In genomic region chr10:30796469-30797261, GRCm38 (mm10) we compare ENCODE assay signal across 24 mouse cellular contexts. TPM values are rescaled to one million over a fixed set of nuclear protein-coding genes. Genes with fewer than 3 reads are reported as not detected.
DNase-seq lines count a peak whose midpoint lies in the region; ATAC-seq lines count a peak whose summit lies in the region.
"Had no signal": no experiment of that assay in that cellular context is flagged by ENCODE, and none has a peak within 500 bp of the region (broad histone marks: within the 10 kb centered on the region; RNA-seq: fewer than 3 reads in every experiment).

No protein-coding gene starts in this region.

- peak; percentile 52 for DNase-seq in kidney, adult 9 months
- no peak for DNase-seq in forebrain, embryonic 11.5 days (ENCODE audit: low spot score)
- no peak for DNase-seq in embryo, embryonic 10 days (ENCODE audit: low spot score)
- DNase-seq: adrenal gland, adult 2 months; adrenal gland, postnatal 14 days; cerebellum, adult 11-12 months; cerebellum, adult 8-10 months; cerebellum, postnatal 10 days; cerebellum, postnatal 36 days; gastrocnemius, postnatal 25 days; heart, adult 2 months had no signal

- H3K4me1 ChIP-seq in kidney, embryonic 16.5 days (ENCODE audit: insufficient read depth, low read length): peaks cover 4% of the 10 kb centered on the region; the same call in 1 of the 2 replicates
- no peaks in the 10 kb centered on the region for H3K4me1 ChIP-seq in forebrain, embryonic 11.5 days (replicated peaks; ENCODE audit: control insufficient read depth, insufficient read depth, low read length)
- H3K4me1 ChIP-seq: embryonic facial prominence, embryonic 12.5 days; embryonic facial prominence, embryonic 15.5 days; forebrain, embryonic 12.5 days; forebrain, embryonic 15.5 days; heart, embryonic 10.5 days had no signal

- H3K4me3 ChIP-seq in kidney, embryonic 16.5 days (ENCODE audit: low read length): no peak overlapping the region
- H3K4me3 ChIP-seq in forebrain, embryonic 11.5 days (ENCODE audit: low read depth, low read length): no peak overlapping the region
- H3K4me3 ChIP-seq: embryonic facial prominence, embryonic 12.5 days; embryonic facial prominence, embryonic 15.5 days; forebrain, embryonic 12.5 days; forebrain, embryonic 15.5 days; heart, adult 2 months; heart, embryonic 10.5 days had no signal

- ATAC-seq in kidney, embryonic 16.5 days (ENCODE audit: low FRiP score, low TSS enrichment): no peak
- peak; percentile 98 for ATAC-seq in granulocyte monocyte progenitor cell, adult 5-6 weeks (replicated peaks; ENCODE audit: poor library complexity, severe bottlenecking)
- ATAC-seq in megakaryocyte progenitor cell, adult 5-6 weeks (replicated peaks; ENCODE audit: poor library complexity): peak; percentile 87
- ATAC-seq in forebrain, embryonic 11.5 days (replicated peaks; ENCODE audit: low FRiP score): no peak
- ATAC-seq: CD4-positive, CD25-positive, alpha-beta regulatory T cell, adult 4 months; forebrain, embryonic 15.5 days; hindbrain, postnatal 0 days; inflammation-experienced regulatory T-cells, adult 6 months; intestine, embryonic 16.5 days had no signal

- H3K27ac ChIP-seq in kidney, embryonic 16.5 days (ENCODE audit: low read length): no peak overlapping the region
- no peak overlapping the region for H3K27ac ChIP-seq in forebrain, embryonic 11.5 days (ENCODE audit: low read depth, low read length)
- H3K27ac ChIP-seq: embryonic facial prominence, embryonic 12.5 days; embryonic facial prominence, embryonic 15.5 days; forebrain, embryonic 12.5 days; forebrain, embryonic 15.5 days; heart, adult 2 months; heart, embryonic 10.5 days; hindbrain, embryonic 14.5 days; hindbrain, postnatal 0 days had no signal

- H3K4me2 ChIP-seq in kidney, embryonic 16.5 days (replicated peaks; ENCODE audit: low read depth, low read length): no peak overlapping the region
- H3K4me2 ChIP-seq in forebrain, embryonic 11.5 days (ENCODE audit: low read depth, low read length, severe bottlenecking): no peak overlapping the region
- H3K4me2 ChIP-seq: embryonic facial prominence, embryonic 12.5 days; embryonic facial prominence, embryonic 15.5 days; forebrain, embryonic 12.5 days; forebrain, embryonic 15.5 days; hindbrain, embryonic 14.5 days had no signal

- H3K27me3 ChIP-seq in kidney, embryonic 16.5 days (ENCODE audit: insufficient read depth, low read length): no peaks in the 10 kb centered on the region
- no peaks in the 10 kb centered on the region for H3K27me3 ChIP-seq in forebrain, embryonic 11.5 days (ENCODE audit: control insufficient read depth, insufficient read depth, low read length)
- H3K27me3 ChIP-seq: embryonic facial prominence, embryonic 12.5 days; embryonic facial prominence, embryonic 15.5 days; forebrain, embryonic 12.5 days; forebrain, embryonic 15.5 days had no signal

- WGBS in kidney, embryonic 16.5 days: 80% methylated on average over 5 of the region's 5 CpGs
- WGBS in forebrain, embryonic 11.5 days: 81% methylated on average over 5 of the region's 5 CpGs

- peaks cover 14% of the 10 kb centered on the region for H3K9me3 ChIP-seq in kidney, embryonic 16.5 days (ENCODE audit: low read length)
- H3K9me3 ChIP-seq in forebrain, embryonic 11.5 days (ENCODE audit: control insufficient read depth, low read length): no peaks in the 10 kb centered on the region; the same call in 1 of the 2 replicates

- peaks cover 12% of the 10 kb centered on the region for H3K36me3 ChIP-seq in kidney, embryonic 16.5 days (ENCODE audit: insufficient read depth, low read length)
- H3K36me3 ChIP-seq in forebrain, embryonic 11.5 days (ENCODE audit: control insufficient read depth, insufficient read depth, low read length): no peaks in the 10 kb centered on the region

- no peak overlapping the region for H3K9ac ChIP-seq in kidney, embryonic 16.5 days (replicated peaks; ENCODE audit: low read length)
- no peak overlapping the region for H3K9ac ChIP-seq in forebrain, embryonic 11.5 days (ENCODE audit: low read length)
- H3K9ac ChIP-seq: embryonic facial prominence, embryonic 12.5 days; embryonic facial prominence, embryonic 15.5 days; forebrain, embryonic 12.5 days; forebrain, embryonic 15.5 days; hindbrain, embryonic 14.5 days had no signal

RNA-seq across cellular contexts. Expression of gene Ncoa7, which starts 6.5 kb away (rescaled TPM):
- 16.9 and 17.5 TPM in 2 replicates for polyA plus RNA-seq in kidney, embryonic 16.5 days (2015; fragmentation: Nextera tagmentation; extraction: Ambion mirVana)
- 13.6 and 20.2 TPM in 2 replicates for total RNA-seq in granulocyte monocyte progenitor cell, adult 5-6 weeks (2014; fragmentation: Nextera tagmentation)
- total RNA-seq in granulocyte monocyte progenitor cell, adult 5-6 weeks (2017): 14.8 and 17.5 TPM in 2 replicates
- 23.0 and 28.1 TPM in 2 replicates for total RNA-seq in megakaryocyte progenitor cell, adult 5-6 weeks (2015)
- total RNA-seq in megakaryocyte progenitor cell, adult 5-6 weeks (2017): 16.0 and 21.2 TPM in 2 replicates
- polyA plus RNA-seq in forebrain, embryonic 11.5 days (2014; fragmentation: Nextera tagmentation; extraction: Ambion mirVana): 7.6 and 8.8 TPM in 2 replicates

RNA-seq across cellular contexts. Expression of gene Hey2, which starts 45.9 kb away (rescaled TPM):
- polyA plus RNA-seq in kidney, embryonic 16.5 days (2015; fragmentation: Nextera tagmentation; extraction: Ambion mirVana): 5.7 and 6.0 TPM in 2 replicates
- not detected in 2 replicates for total RNA-seq in granulocyte monocyte progenitor cell, adult 5-6 weeks (2014; fragmentation: Nextera tagmentation)
- not detected in 2 replicates for total RNA-seq in granulocyte monocyte progenitor cell, adult 5-6 weeks (2017)
- 0.12 TPM in 1 of 2 replicates, not detected in the other for total RNA-seq in megakaryocyte progenitor cell, adult 5-6 weeks (2015)
- 0.21 TPM in 1 of 2 replicates, not detected in the other for total RNA-seq in megakaryocyte progenitor cell, adult 5-6 weeks (2017)
- polyA plus RNA-seq in forebrain, embryonic 11.5 days (2014; fragmentation: Nextera tagmentation; extraction: Ambion mirVana): 2.3 and 2.4 TPM in 2 replicates

Comparison
In these comparisons a context has a peak if more than half of its experiments do, and no peak if none do; other contexts are left out.
1. ATAC-seq: peak in granulocyte monocyte progenitor cell, adult 5-6 weeks (single experiment) and megakaryocyte progenitor cell, adult 5-6 weeks (single experiment); none in kidney, embryonic 16.5 days (single experiment) and forebrain, embryonic 11.5 days (single experiment).